Mouse (Mus musculus): ENCODE measurements around the gene Ggt7. TPM values are rescaled to one million over a fixed set of nuclear protein-coding genes. Genes with fewer than 3 reads are reported as not detected.
"Not testable (repeated sequence)": the region's sequence is repeated elsewhere in the genome, so short reads cannot be mapped to it uniquely, and the experiment has no call there.

The Ggt7 gene
- polyA plus RNA-seq, 1 experiment from 2014 or later, result 0.17 TPM

GRCm38 (mm10) chr2:155482021-155482420 is 36.0 kb downstream of the Ggt7 start:
- Histone ChIP-seq H3K9me3 (replicated peaks; ENCODE audit: control insufficient read depth, low read length) (no peaks in the 10 kb centered on the region), H3K27me3 (ENCODE audit: control insufficient read depth, insufficient read depth, low read depth, low read length) (no peaks in the 10 kb centered on the region), H3K4me1 (ENCODE audit: control insufficient read depth, low read depth, low read length) (no peaks in the 10 kb centered on the region), H3K36me3 (ENCODE audit: control insufficient read depth, insufficient read depth) (no peaks in the 10 kb centered on the region), H3K4me3 (ENCODE audit: low read depth, low read length) (no peak overlapping the region), H3K4me2 (ENCODE audit: low read depth, low read length) (no peak overlapping the region), H3K27ac (ENCODE audit: low read length) (no peak overlapping the region), H3K9ac (ENCODE audit: low read depth, low read length) (no peak overlapping the region)
- 39% methylated on average over 3 of the region's 3 CpGs for WGBS (ENCODE audit: insufficient replicate concordance)
- ATAC-seq (ENCODE audit: low read depth), result no peak

- under 1% methylated on average over 41 of the region's 72 CpGs for WGBS (ENCODE audit: insufficient replicate concordance)
- peak within 1 kb of the TSS; percentile 96 for H3K4me2 ChIP-seq (ENCODE audit: low read depth, low read length)
- peak within 1 kb of the TSS; percentile 89 for H3K4me3 ChIP-seq (ENCODE audit: low read depth, low read length)
- ATAC-seq (ENCODE audit: low read depth), result peak; percentile 84
- no peaks in the 10 kb centered on the region for H3K36me3 ChIP-seq (ENCODE audit: control insufficient read depth, insufficient read depth)
- no peaks in the 10 kb centered on the region for H3K27me3 ChIP-seq (ENCODE audit: control insufficient read depth, insufficient read depth, low read depth, low read length)
- peaks cover 23% of the 10 kb centered on the region for H3K4me1 ChIP-seq (ENCODE audit: control insufficient read depth, low read depth, low read length)
- no peaks in the 10 kb centered on the region for H3K9me3 ChIP-seq (replicated peaks; ENCODE audit: control insufficient read depth, low read length)
- H3K27ac ChIP-seq (ENCODE audit: low read length), result peak within 1 kb of the TSS; percentile 85
- H3K9ac ChIP-seq (ENCODE audit: low read depth, low read length), result peak within 1 kb of the TSS; percentile 91
Observed at GRCm38 (mm10) chr2:155473570-155474088, 44.4 kb downstream of the Ggt7 start, which contains the start of gene Ncoa6. TSS of gene Ncoa6 (minus strand) at chr2:155473894.

- Histone ChIP-seq H3K27me3 (ENCODE audit: control insufficient read depth, insufficient read depth, low read depth, low read length) (no peaks in the 10 kb centered on the region), H3K27ac (ENCODE audit: low read length) (peak overlapping the region; percentile 85), H3K4me1 (ENCODE audit: control insufficient read depth, low read depth, low read length) (peaks cover 23% of the 10 kb centered on the region), H3K9ac (ENCODE audit: low read depth, low read length) (peak overlapping the region; percentile 91), H3K36me3 (ENCODE audit: control insufficient read depth, insufficient read depth) (no peaks in the 10 kb centered on the region), H3K9me3 (replicated peaks; ENCODE audit: control insufficient read depth, low read length) (no peaks in the 10 kb centered on the region), H3K4me2 (ENCODE audit: low read depth, low read length) (peak overlapping the region; percentile 96), H3K4me3 (ENCODE audit: low read depth, low read length) (peak overlapping the region; percentile 89)
- 1% methylated on average over 59 of the region's 71 CpGs for WGBS (ENCODE audit: insufficient replicate concordance)
- peak; percentile 72 for ATAC-seq (ENCODE audit: low read depth)
Observed at GRCm38 (mm10) chr2:155472671-155473569, 45.1 kb downstream of the Ggt7 start.

- H3K27me3 ChIP-seq (ENCODE audit: control insufficient read depth, insufficient read depth, low read depth, low read length), result no peaks in the 10 kb centered on the region
- no peak for ATAC-seq (ENCODE audit: low read depth)
- no peak overlapping the region for H3K27ac ChIP-seq (ENCODE audit: low read length)
- no peak overlapping the region for H3K4me3 ChIP-seq (ENCODE audit: low read depth, low read length)
- H3K4me2 ChIP-seq (ENCODE audit: low read depth, low read length), result 0 out of 2 replicates have a peak overlapping the region, but pooled peaks have one; percentile 17
- no peak overlapping the region for H3K9ac ChIP-seq (ENCODE audit: low read depth, low read length)
- no peaks in the 10 kb centered on the region for H3K9me3 ChIP-seq (replicated peaks; ENCODE audit: control insufficient read depth, low read length)
- WGBS (ENCODE audit: insufficient replicate concordance), result 30% methylated on average over 1 of the region's 1 CpGs
- H3K4me1 ChIP-seq (ENCODE audit: control insufficient read depth, low read depth, low read length), result peaks cover 13% of the 10 kb centered on the region
- H3K36me3 ChIP-seq (ENCODE audit: control insufficient read depth, insufficient read depth), result no peaks in the 10 kb centered on the region
Observed at GRCm38 (mm10) chr2:155466861-155467260, 51.2 kb downstream of the Ggt7 start.

GRCm38 (mm10) chr2:155453591-155453990 is 64.4 kb downstream of the Ggt7 start:
- no peak for ATAC-seq (ENCODE audit: low read depth)
- H3K4me3 ChIP-seq (ENCODE audit: low read depth, low read length), result no peak overlapping the region

GRCm38 (mm10) chr2:155451256-155451655 is 66.8 kb downstream of the Ggt7 start:
- Histone ChIP-seq H3K4me1 (ENCODE audit: control insufficient read depth, low read depth, low read length) (no peaks in the 10 kb centered on the region), H3K9ac (ENCODE audit: low read depth, low read length) (no peak overlapping the region), H3K4me3 (ENCODE audit: low read depth, low read length) (no peak overlapping the region), H3K27ac (ENCODE audit: low read length) (no peak overlapping the region), H3K4me2 (ENCODE audit: low read depth, low read length) (no peak overlapping the region), H3K9me3 (replicated peaks; ENCODE audit: control insufficient read depth, low read length) (no peaks in the 10 kb centered on the region), H3K27me3 (ENCODE audit: control insufficient read depth, insufficient read depth, low read depth, low read length) (no peaks in the 10 kb centered on the region), H3K36me3 (ENCODE audit: control insufficient read depth, insufficient read depth) (no peaks in the 10 kb centered on the region)
- ATAC-seq (ENCODE audit: low read depth), result no peak
- WGBS (ENCODE audit: insufficient replicate concordance), result 77% methylated on average over 5 of the region's 5 CpGs

More at GRCm38 (mm10) chr2:155453591-155453990, 64.4 kb downstream of the Ggt7 start:
- Histone ChIP-seq H3K27ac (ENCODE audit: low read length) (no peak overlapping the region), H3K36me3 (ENCODE audit: control insufficient read depth, insufficient read depth) (no peaks in the 10 kb centered on the region), H3K9ac (ENCODE audit: low read depth, low read length) (no peak overlapping the region), H3K4me2 (ENCODE audit: low read depth, low read length) (no peak overlapping the region), H3K9me3 (replicated peaks; ENCODE audit: control insufficient read depth, low read length) (no peaks in the 10 kb centered on the region), H3K27me3 (ENCODE audit: control insufficient read depth, insufficient read depth, low read depth, low read length) (no peaks in the 10 kb centered on the region), H3K4me1 (ENCODE audit: control insufficient read depth, low read depth, low read length) (no peaks in the 10 kb centered on the region)
- 81% methylated on average over 7 of the region's 7 CpGs for WGBS (ENCODE audit: insufficient replicate concordance)

GRCm38 (mm10) chr2:155447906-155448305 is 70.1 kb downstream of the Ggt7 start:
- H3K9me3 ChIP-seq (replicated peaks; ENCODE audit: control insufficient read depth, low read length); H3K36me3 ChIP-seq (ENCODE audit: control insufficient read depth, insufficient read depth); H3K27me3 ChIP-seq (ENCODE audit: control insufficient read depth, insufficient read depth, low read depth, low read length); H3K27ac ChIP-seq (ENCODE audit: low read length); H3K4me1 ChIP-seq (ENCODE audit: control insufficient read depth, low read depth, low read length); ATAC-seq (ENCODE audit: low read depth); H3K9ac ChIP-seq (ENCODE audit: low read depth, low read length); H3K4me2 ChIP-seq (ENCODE audit: low read depth, low read length); H3K4me3 ChIP-seq (ENCODE audit: low read depth, low read length): not testable (repeated sequence)
- WGBS (ENCODE audit: insufficient replicate concordance), result 76% methylated on average over 1 of the region's 1 CpGs

- Histone ChIP-seq H3K9me3 (replicated peaks; ENCODE audit: control insufficient read depth, low read length) (no peaks in the 10 kb centered on the region), H3K27ac (ENCODE audit: low read length) (no peak overlapping the region; the same call in 1 of the 2 replicates), H3K4me3 (ENCODE audit: low read depth, low read length) (no peak overlapping the region), H3K4me1 (ENCODE audit: control insufficient read depth, low read depth, low read length) (no peaks in the 10 kb centered on the region), H3K4me2 (ENCODE audit: low read depth, low read length) (no peak overlapping the region), H3K9ac (ENCODE audit: low read depth, low read length) (no peak overlapping the region), H3K27me3 (ENCODE audit: control insufficient read depth, insufficient read depth, low read depth, low read length) (no peaks in the 10 kb centered on the region), H3K36me3 (ENCODE audit: control insufficient read depth, insufficient read depth) (no peaks in the 10 kb centered on the region)
- 55% methylated on average over 2 of the region's 2 CpGs for WGBS (ENCODE audit: insufficient replicate concordance)
- ATAC-seq (ENCODE audit: low read depth), result no peak
Observed at GRCm38 (mm10) chr2:155443446-155443845, 74.6 kb downstream of the Ggt7 start.

- Histone ChIP-seq H3K36me3 (ENCODE audit: control insufficient read depth, insufficient read depth) (no peaks in the 10 kb centered on the region), H3K4me2 (ENCODE audit: low read depth, low read length) (no peak overlapping the region), H3K27me3 (ENCODE audit: control insufficient read depth, insufficient read depth, low read depth, low read length) (no peaks in the 10 kb centered on the region), H3K4me1 (ENCODE audit: control insufficient read depth, low read depth, low read length) (no peaks in the 10 kb centered on the region), H3K27ac (ENCODE audit: low read length) (no peak overlapping the region), H3K9me3 (replicated peaks; ENCODE audit: control insufficient read depth, low read length) (no peaks in the 10 kb centered on the region), H3K9ac (ENCODE audit: low read depth, low read length) (no peak overlapping the region), H3K4me3 (ENCODE audit: low read depth, low read length) (no peak overlapping the region)
- no peak for ATAC-seq (ENCODE audit: low read depth)
- WGBS (ENCODE audit: insufficient replicate concordance), result 79% methylated on average over 4 of the region's 4 CpGs
Observed at GRCm38 (mm10) chr2:155442916-155443315, 75.1 kb downstream of the Ggt7 start.

All from liver, embryonic 16.5 days (tissue).